Mouse (Mus musculus): ENCODE results near the gene Csnk2a1.

GRCm38 (mm10) chr2:152322198-152322597 is 95.6 kb downstream of the Csnk2a1 start:
- TF ChIP-seq GATA1 (IDR thresholded peaks at IDR 0.05; ENCODE audit: borderline replicate concordance, low read length) (no peak), FLI1 (IDR thresholded peaks at IDR 0.05; ENCODE audit: low read length) (no peak)

All from megakaryocyte, embryonic 14.5 days (primary cell).